Mouse (Mus musculus): ENCODE measurements around the gene Nfib. TPM values are rescaled to one million over a fixed set of nuclear protein-coding genes. Genes with fewer than 3 reads are reported as not detected.
"Not testable (repeated sequence)": the region's sequence is repeated elsewhere in the genome, so short reads cannot be mapped to it uniquely, and the experiment has no call there.

The Nfib gene
- total and polyA plus RNA-seq, 3 experiments: 32.1 to 121 (median 118) TPM

DNA sequence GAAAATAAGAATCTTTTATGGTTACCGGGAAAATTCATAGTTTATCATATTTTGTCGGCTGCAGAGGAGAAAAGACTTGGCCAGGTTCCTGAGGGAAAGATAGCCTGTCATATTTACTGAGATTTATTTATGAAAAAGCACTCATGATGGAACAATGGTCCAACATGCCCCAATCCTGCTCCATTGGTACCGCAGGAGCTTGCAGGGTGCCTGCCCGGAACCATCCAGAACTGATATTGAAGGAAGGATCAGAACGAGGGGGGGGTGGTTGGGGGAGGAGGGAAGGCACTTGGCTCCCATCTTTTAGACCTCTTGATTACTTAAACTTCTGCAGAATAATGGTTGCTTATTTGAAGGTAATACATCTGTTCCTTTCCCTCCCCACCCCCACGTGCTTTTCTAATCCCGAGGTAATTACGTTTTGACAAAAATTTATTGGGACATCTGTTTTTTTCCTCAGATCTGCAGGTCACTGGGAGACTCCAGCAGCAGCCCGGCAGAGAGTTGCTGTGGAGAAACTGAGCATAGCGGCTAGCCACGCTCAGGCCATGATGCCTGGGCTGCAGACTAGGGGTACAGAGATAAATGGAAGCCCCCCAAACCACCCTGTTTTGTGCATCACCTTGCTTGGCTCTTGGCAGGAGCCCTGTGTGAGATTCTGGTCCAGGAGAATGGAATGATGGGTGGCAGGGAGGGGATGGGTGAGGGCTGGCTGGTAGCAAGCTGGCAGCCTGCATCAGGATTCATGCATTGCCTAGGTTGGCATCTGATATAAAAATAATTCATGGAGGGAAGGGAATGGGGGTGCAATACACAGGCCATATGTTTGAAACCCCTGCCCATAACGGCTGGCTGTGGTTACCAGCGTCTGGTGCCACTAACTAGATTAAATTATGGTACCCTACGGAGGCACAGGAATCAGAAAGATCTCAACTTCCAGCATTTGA is 437.4 kb downstream of the Nfib start:
- Histone ChIP-seq H3K36me3 (ENCODE audit: control insufficient read depth, insufficient read depth, low read length) (peaks cover 3% of the 10 kb centered on the region; the same call in 1 of the 2 replicates), H3K27me3 (ENCODE audit: control insufficient read depth, insufficient read depth, low read length) (no peaks in the 10 kb centered on the region), H3K4me3 (no peak overlapping the region), H3K9ac (ENCODE audit: low read depth, low read length) (no peak overlapping the region), H3K4me1 (ENCODE audit: control insufficient read depth, insufficient read depth, low read length) (peaks cover 8% of the 10 kb centered on the region), H3K79me2 (replicated peaks; ENCODE audit: control insufficient read depth, insufficient read depth, low read length) (no peaks in the 10 kb centered on the region), H3K27ac (no peak overlapping the region)
- intact Hi-C loops (cut with DNase I): loop anchor here (2.0 kb wide), 1 partner anchor 21 kb away; no protein-coding TSS in a partner anchor
- no peak for DNase-seq
- TF ChIP-seq EP300 (IDR thresholded peaks at IDR 0.05; ENCODE audit: insufficient read depth, low read depth, low read length) (no peak), CTCF (IDR thresholded peaks at IDR 0.05) (no peak), POLR2A (IDR thresholded peaks at IDR 0.05; ENCODE audit: insufficient read depth, low read depth, low read length) (no peak)
- WGBS: 54% methylated on average over 14 of the region's 14 CpGs

GRCm38 (mm10) chr4:82266066-82266619 is 439.4 kb downstream of the Nfib start:
- H3K79me2 ChIP-seq (replicated peaks; ENCODE audit: control insufficient read depth, insufficient read depth, low read length): no peaks in the 10 kb centered on the region
- H3K4me1 ChIP-seq (ENCODE audit: control insufficient read depth, insufficient read depth, low read length): peaks cover 5% of the 10 kb centered on the region
- intact Hi-C loops (cut with DNase I): no loop called here
- 37% methylated on average over 4 of the region's 4 CpGs for WGBS
- TF ChIP-seq POLR2A (IDR thresholded peaks at IDR 0.05; ENCODE audit: insufficient read depth, low read depth, low read length) (no peak), EP300 (IDR thresholded peaks at IDR 0.05; ENCODE audit: insufficient read depth, low read depth, low read length) (no peak), CTCF (IDR thresholded peaks at IDR 0.05) (no peak)
- no peak overlapping the region; the same call in 1 of the 2 replicates for H3K27ac ChIP-seq
- peaks cover 3% of the 10 kb centered on the region; the same call in 1 of the 2 replicates for H3K36me3 ChIP-seq (ENCODE audit: control insufficient read depth, insufficient read depth, low read length)
- H3K4me3 ChIP-seq: no peak overlapping the region
- H3K9ac ChIP-seq (ENCODE audit: low read depth, low read length): no peak overlapping the region
- H3K27me3 ChIP-seq (ENCODE audit: control insufficient read depth, insufficient read depth, low read length): no peaks in the 10 kb centered on the region
- DNase-seq: no peak

DNA sequence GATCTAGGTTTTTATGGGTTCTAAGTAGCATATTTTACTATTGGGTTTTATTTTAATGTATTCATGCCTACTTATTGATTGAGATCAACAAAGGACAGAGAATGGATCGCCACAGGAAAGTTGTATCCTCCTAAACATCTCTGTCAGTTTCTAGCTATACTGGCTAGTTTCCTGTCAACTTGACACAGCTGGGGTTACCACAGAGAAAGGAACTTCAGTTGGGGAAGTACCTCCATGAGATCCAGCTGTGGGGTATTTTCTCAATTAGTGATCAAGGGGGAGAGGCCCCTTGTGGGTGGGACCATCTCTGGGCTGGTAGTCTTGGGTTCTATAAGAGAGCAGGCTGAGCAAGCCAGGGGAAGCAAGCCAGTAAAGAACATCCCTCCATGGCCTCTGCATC is 447.0 kb downstream of the Nfib start:
- H3K27ac ChIP-seq; DNase-seq; H3K79me2 ChIP-seq (replicated peaks; ENCODE audit: control insufficient read depth, insufficient read depth, low read length); intact Hi-C loops (cut with DNase I); H3K4me3 ChIP-seq; H3K27me3 ChIP-seq (ENCODE audit: control insufficient read depth, insufficient read depth, low read length); H3K36me3 ChIP-seq (ENCODE audit: control insufficient read depth, insufficient read depth, low read length); H3K9ac ChIP-seq (ENCODE audit: low read depth, low read length); H3K4me1 ChIP-seq (ENCODE audit: control insufficient read depth, insufficient read depth, low read length): not testable (repeated sequence)
- WGBS: 83% methylated on average over 1 of the region's 1 CpGs

- no peak for TF ChIP-seq EP300 (IDR thresholded peaks at IDR 0.05; ENCODE audit: insufficient read depth, low read depth, low read length)
- no peak for TF ChIP-seq CTCF (IDR thresholded peaks at IDR 0.05)
- TF ChIP-seq POLR2A (IDR thresholded peaks at IDR 0.05; ENCODE audit: insufficient read depth, low read depth, low read length): no peak
- H3K27me3 ChIP-seq (ENCODE audit: control insufficient read depth, insufficient read depth, low read length): no peaks in the 10 kb centered on the region
Measured at GRCm38 (mm10) chr4:82252054-82252453, 453.5 kb downstream of the Nfib start.

GRCm38 (mm10) chr4:82250355-82250659 is 455.2 kb downstream of the Nfib start:
- TF ChIP-seq EP300 (IDR thresholded peaks at IDR 0.05; ENCODE audit: insufficient read depth, low read depth, low read length) (no peak), POLR2A (IDR thresholded peaks at IDR 0.05; ENCODE audit: insufficient read depth, low read depth, low read length) (no peak), CTCF (IDR thresholded peaks at IDR 0.05) (no peak)
- H3K79me2 ChIP-seq (replicated peaks; ENCODE audit: control insufficient read depth, insufficient read depth, low read length): no peaks in the 10 kb centered on the region
- WGBS: 34% methylated on average over 5 of the region's 5 CpGs
- no peak overlapping the region for H3K9ac ChIP-seq (ENCODE audit: low read depth, low read length)
- peaks cover 2% of the 10 kb centered on the region for H3K36me3 ChIP-seq (ENCODE audit: control insufficient read depth, insufficient read depth, low read length)
- intact Hi-C loops (cut with DNase I): no loop called here
- no peak overlapping the region for H3K4me3 ChIP-seq
- DNase-seq: no peak
- H3K27ac ChIP-seq: no peak overlapping the region
- H3K27me3 ChIP-seq (ENCODE audit: control insufficient read depth, insufficient read depth, low read length): no peaks in the 10 kb centered on the region
- H3K4me1 ChIP-seq (ENCODE audit: control insufficient read depth, insufficient read depth, low read length): peaks cover 6% of the 10 kb centered on the region

More at GRCm38 (mm10) chr4:82252054-82252453, 453.5 kb downstream of the Nfib start:
- Histone ChIP-seq H3K4me1 (ENCODE audit: control insufficient read depth, insufficient read depth, low read length) (peaks cover 3% of the 10 kb centered on the region), H3K27ac (no peak overlapping the region), H3K36me3 (ENCODE audit: control insufficient read depth, insufficient read depth, low read length) (no peaks in the 10 kb centered on the region; the same call in 1 of the 2 replicates), H3K4me3 (no peak overlapping the region), H3K79me2 (replicated peaks; ENCODE audit: control insufficient read depth, insufficient read depth, low read length) (no peaks in the 10 kb centered on the region), H3K9ac (ENCODE audit: low read depth, low read length) (no peak overlapping the region)
- DNase-seq: no peak
- 77% methylated on average over 8 of the region's 8 CpGs for WGBS
- intact Hi-C loops (cut with DNase I): no loop called here

All from heart, adult 2 months (tissue).